Mouse (Mus musculus): Measurements from ENCODE around the gene Smug1. TPM values are rescaled to one million over a fixed set of nuclear protein-coding genes. Genes with fewer than 3 reads are reported as not detected.

The Smug1 gene
- polyA plus RNA-seq, 1 experiment: 3.8 TPM

DNA sequence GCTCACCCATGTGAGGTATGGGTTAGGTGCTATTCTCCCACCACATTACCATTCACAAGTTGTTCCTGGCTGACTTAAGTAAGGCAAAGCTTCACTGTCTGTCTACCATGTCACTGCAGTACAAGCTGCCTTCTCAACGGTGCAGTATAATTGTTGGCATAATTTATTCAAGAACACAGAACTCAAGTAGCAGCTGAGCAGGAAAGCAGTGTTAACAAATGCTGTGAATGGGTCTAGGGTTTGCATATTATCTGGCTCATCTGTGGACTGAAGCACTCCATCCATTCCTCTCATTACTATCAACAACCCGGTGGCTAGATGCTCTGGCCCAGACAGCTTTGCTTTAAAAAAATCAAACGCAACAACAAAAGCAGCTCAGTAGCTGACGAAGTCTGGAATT is 30.9 kb upstream of the Smug1 start:
- Histone ChIP-seq H3K27me3 (ENCODE audit: control insufficient read depth, insufficient read depth, low read length) (no peaks in the 10 kb centered on the region), H3K4me3 (ENCODE audit: control insufficient read depth, low read depth, low read length) (no peak overlapping the region), H3K4me1 (ENCODE audit: control insufficient read depth, insufficient read depth, low read length) (no peaks in the 10 kb centered on the region), H3K27ac (ENCODE audit: control insufficient read depth, insufficient read depth, low read depth, low read length) (no peak overlapping the region; the same call in 1 of the 2 replicates), H3K36me3 (ENCODE audit: control insufficient read depth, insufficient read depth, low read length) (no peaks in the 10 kb centered on the region)
- TF ChIP-seq POLR2A (IDR thresholded peaks at IDR 0.05; ENCODE audit: control insufficient read depth, low read depth, low read length) (no peak), CTCF (IDR thresholded peaks at IDR 0.05; ENCODE audit: control insufficient read depth, insufficient read depth, insufficient replicate concordance, low read depth, low read length) (no peak)

DNA sequence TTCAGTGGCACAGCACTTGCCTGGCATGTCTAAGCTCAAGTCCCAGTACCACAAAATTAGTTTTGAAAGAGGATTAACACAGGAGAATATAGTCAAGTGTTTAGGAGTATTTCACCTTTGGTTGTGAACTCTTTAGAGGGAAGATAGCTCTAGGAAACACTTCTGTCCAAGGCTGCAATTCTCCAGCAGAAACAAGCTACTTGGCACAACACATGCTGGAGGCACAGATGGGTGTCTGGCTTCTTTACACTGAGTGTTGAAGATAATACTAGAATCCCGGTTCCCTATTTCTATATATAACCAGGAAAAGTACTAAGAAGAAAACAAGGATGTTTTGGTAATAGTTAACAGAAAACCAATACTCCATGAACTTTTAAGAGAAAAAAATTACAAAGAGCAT is 29.9 kb upstream of the Smug1 start:
- Histone ChIP-seq H3K27ac (ENCODE audit: control insufficient read depth, insufficient read depth, low read depth, low read length) (no peak overlapping the region), H3K4me1 (ENCODE audit: control insufficient read depth, insufficient read depth, low read length) (no peaks in the 10 kb centered on the region), H3K27me3 (ENCODE audit: control insufficient read depth, insufficient read depth, low read length) (no peaks in the 10 kb centered on the region), H3K36me3 (ENCODE audit: control insufficient read depth, insufficient read depth, low read length) (no peaks in the 10 kb centered on the region), H3K4me3 (ENCODE audit: control insufficient read depth, low read depth, low read length) (no peak overlapping the region)
- no peak for TF ChIP-seq POLR2A (IDR thresholded peaks at IDR 0.05; ENCODE audit: control insufficient read depth, low read depth, low read length)
- TF ChIP-seq CTCF (IDR thresholded peaks at IDR 0.05; ENCODE audit: control insufficient read depth, insufficient read depth, insufficient replicate concordance, low read depth, low read length): no peak

- H3K4me1 ChIP-seq (ENCODE audit: control insufficient read depth, insufficient read depth, low read length): no peaks in the 10 kb centered on the region
- TF ChIP-seq POLR2A (IDR thresholded peaks at IDR 0.05; ENCODE audit: control insufficient read depth, low read depth, low read length) (no peak), CTCF (IDR thresholded peaks at IDR 0.05; ENCODE audit: control insufficient read depth, insufficient read depth, insufficient replicate concordance, low read depth, low read length) (no peak)
- H3K27ac ChIP-seq (ENCODE audit: control insufficient read depth, insufficient read depth, low read depth, low read length): no peak overlapping the region
- no peaks in the 10 kb centered on the region for H3K27me3 ChIP-seq (ENCODE audit: control insufficient read depth, insufficient read depth, low read length)
- H3K36me3 ChIP-seq (ENCODE audit: control insufficient read depth, insufficient read depth, low read length): no peaks in the 10 kb centered on the region
- no peak overlapping the region for H3K4me3 ChIP-seq (ENCODE audit: control insufficient read depth, low read depth, low read length)
These were observed 26.7 kb upstream of the Smug1 start for GRCm38 (mm10) chr15:103193606-103194005.

DNA sequence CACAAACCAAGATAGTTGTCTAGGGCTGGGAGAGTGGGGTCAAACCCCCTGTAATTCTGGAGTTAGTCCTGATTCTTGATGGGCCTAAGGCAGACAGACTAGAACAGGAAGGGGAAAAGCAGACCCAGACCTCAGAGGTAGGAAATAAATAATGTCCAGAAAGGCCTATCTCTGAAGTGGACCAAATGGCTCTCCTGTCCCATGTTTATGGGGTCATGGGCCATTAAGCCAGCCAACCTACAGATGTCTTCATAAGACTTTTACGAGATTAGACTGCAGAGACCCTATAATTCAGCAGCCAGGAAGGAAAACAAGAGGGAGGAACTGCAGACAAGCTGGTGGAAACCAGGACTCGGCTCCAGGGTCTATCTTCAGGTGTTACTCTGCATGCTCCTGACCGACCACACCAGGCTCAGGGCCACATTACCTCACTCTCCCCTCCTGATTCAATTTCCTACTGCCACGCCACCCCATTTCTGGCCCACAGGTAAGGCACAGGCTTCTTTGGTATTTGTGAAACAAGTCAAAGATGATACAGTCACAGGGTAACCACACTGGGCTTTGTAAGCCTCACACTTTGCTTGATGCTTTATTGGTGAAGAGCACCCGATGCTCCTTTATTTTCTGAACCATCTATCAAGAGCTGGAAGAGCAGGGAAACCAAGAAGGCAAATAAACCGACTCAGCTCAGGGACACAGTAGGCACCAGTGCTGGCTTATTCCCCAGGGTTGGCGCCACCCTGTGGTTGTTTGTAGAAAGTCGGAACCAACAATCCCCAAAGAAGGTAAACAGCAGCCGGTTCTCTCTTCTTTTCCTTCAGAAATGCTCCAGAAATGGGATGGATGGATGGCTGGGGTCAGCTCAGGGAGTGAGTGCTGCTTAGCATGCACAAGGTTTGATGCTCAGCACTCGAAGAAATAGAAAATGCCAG is 23.9 kb upstream of the Smug1 start:
- no peak overlapping the region for H3K27ac ChIP-seq (ENCODE audit: control insufficient read depth, insufficient read depth, low read depth, low read length)
- no peaks in the 10 kb centered on the region for H3K36me3 ChIP-seq (ENCODE audit: control insufficient read depth, insufficient read depth, low read length)
- H3K4me1 ChIP-seq (ENCODE audit: control insufficient read depth, insufficient read depth, low read length): no peaks in the 10 kb centered on the region
- H3K4me3 ChIP-seq (ENCODE audit: control insufficient read depth, low read depth, low read length): no peak overlapping the region
- TF ChIP-seq POLR2A (IDR thresholded peaks at IDR 0.05; ENCODE audit: control insufficient read depth, low read depth, low read length) (no peak), CTCF (IDR thresholded peaks at IDR 0.05; ENCODE audit: control insufficient read depth, insufficient read depth, insufficient replicate concordance, low read depth, low read length) (peak; percentile 58; the same call in 1 of the 2 replicates)
- H3K27me3 ChIP-seq (ENCODE audit: control insufficient read depth, insufficient read depth, low read length): no peaks in the 10 kb centered on the region

DNA sequence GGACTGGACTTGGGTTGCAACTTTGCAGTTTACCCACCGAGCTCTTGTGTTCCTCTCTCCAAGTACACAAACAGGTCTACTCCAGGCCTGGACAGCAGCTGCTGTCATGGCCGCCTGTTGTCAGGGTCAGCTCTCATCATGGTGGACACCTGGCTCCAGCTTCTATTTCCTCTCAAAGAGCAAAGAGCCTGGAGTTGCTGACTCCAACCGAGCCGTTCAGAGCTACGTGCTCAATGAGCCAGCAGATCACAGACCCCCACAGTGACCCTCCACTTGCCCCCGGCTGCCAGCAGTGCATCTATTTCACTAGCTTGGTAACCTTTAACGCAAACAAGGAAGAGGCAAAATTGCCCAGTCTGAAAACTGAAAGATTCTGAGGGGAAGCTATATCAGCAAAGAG is 23.2 kb upstream of the Smug1 start:
- H3K27ac ChIP-seq (ENCODE audit: control insufficient read depth, insufficient read depth, low read depth, low read length): no peak overlapping the region
- H3K4me1 ChIP-seq (ENCODE audit: control insufficient read depth, insufficient read depth, low read length): no peaks in the 10 kb centered on the region
- TF ChIP-seq POLR2A (IDR thresholded peaks at IDR 0.05; ENCODE audit: control insufficient read depth, low read depth, low read length): no peak
- no peak for TF ChIP-seq CTCF (IDR thresholded peaks at IDR 0.05; ENCODE audit: control insufficient read depth, insufficient read depth, insufficient replicate concordance, low read depth, low read length)
- H3K4me3 ChIP-seq (ENCODE audit: control insufficient read depth, low read depth, low read length): no peak overlapping the region
- no peaks in the 10 kb centered on the region for H3K36me3 ChIP-seq (ENCODE audit: control insufficient read depth, insufficient read depth, low read length)
- no peaks in the 10 kb centered on the region for H3K27me3 ChIP-seq (ENCODE audit: control insufficient read depth, insufficient read depth, low read length)

DNA sequence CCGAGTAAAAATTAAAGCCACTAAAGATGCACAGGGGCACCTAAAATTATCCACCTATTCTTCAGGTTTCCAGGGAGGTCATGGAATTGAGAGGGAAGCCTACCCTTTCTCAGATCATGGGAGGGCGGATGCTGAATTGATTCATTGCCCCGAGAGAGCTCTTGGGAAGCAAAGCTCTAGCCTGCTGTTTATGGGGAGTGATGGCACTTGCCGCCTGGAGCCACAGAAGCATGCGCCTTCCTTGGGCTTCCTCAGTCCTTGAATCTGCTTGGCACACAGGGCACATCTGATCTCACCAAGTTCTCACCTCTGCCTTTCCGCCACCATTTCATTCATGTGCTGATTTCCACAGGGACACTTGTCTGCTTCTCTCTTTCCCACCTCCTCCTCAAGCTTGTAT is 20.9 kb upstream of the Smug1 start:
- no peak for TF ChIP-seq CTCF (IDR thresholded peaks at IDR 0.05; ENCODE audit: control insufficient read depth, insufficient read depth, insufficient replicate concordance, low read depth, low read length)
- no peak for TF ChIP-seq POLR2A (IDR thresholded peaks at IDR 0.05; ENCODE audit: control insufficient read depth, low read depth, low read length)

GRCm38 (mm10) chr15:103185462-103186198 is 18.7 kb upstream of the Smug1 start:
- no peak overlapping the region for H3K4me3 ChIP-seq (ENCODE audit: control insufficient read depth, low read depth, low read length)
- peaks cover 5% of the 10 kb centered on the region for H3K4me1 ChIP-seq (ENCODE audit: control insufficient read depth, insufficient read depth, low read length)
- no peak overlapping the region for H3K27ac ChIP-seq (ENCODE audit: control insufficient read depth, insufficient read depth, low read depth, low read length)
- H3K27me3 ChIP-seq (ENCODE audit: control insufficient read depth, insufficient read depth, low read length): no peaks in the 10 kb centered on the region; the same call in 1 of the 2 replicates
- peak; percentile 71; the same call in 1 of the 2 replicates for TF ChIP-seq CTCF (IDR thresholded peaks at IDR 0.05; ENCODE audit: control insufficient read depth, insufficient read depth, insufficient replicate concordance, low read depth, low read length)
- TF ChIP-seq POLR2A (IDR thresholded peaks at IDR 0.05; ENCODE audit: control insufficient read depth, low read depth, low read length): no peak
- no peaks in the 10 kb centered on the region for H3K36me3 ChIP-seq (ENCODE audit: control insufficient read depth, insufficient read depth, low read length)

More for the DNA sequence above, 20.9 kb upstream of the Smug1 start:
- Histone ChIP-seq H3K4me3 (ENCODE audit: control insufficient read depth, low read depth, low read length) (no peak overlapping the region), H3K27ac (ENCODE audit: control insufficient read depth, insufficient read depth, low read depth, low read length) (no peak overlapping the region), H3K27me3 (ENCODE audit: control insufficient read depth, insufficient read depth, low read length) (no peaks in the 10 kb centered on the region; the same call in 1 of the 2 replicates), H3K4me1 (ENCODE audit: control insufficient read depth, insufficient read depth, low read length) (no peaks in the 10 kb centered on the region; the same call in 1 of the 2 replicates), H3K36me3 (ENCODE audit: control insufficient read depth, insufficient read depth, low read length) (no peaks in the 10 kb centered on the region)

All from testis, adult 2 months (tissue).